Mouse (Mus musculus) forebrain, embryonic 11.5 days (tissue): ENCODE results near the gene Inpp5k. TPM values are rescaled to one million over a fixed set of nuclear protein-coding genes. Genes with fewer than 3 reads are reported as not detected.
A peak's percentile ranks its signal among the peaks of the same experiment; 100 is the strongest.

Experiments
- ATAC-seq: fragments of 200-750 bp; cut with Nextera tagmentation; replicated peaks from 2 replicates; pipeline ENCODE4 v1.8.0; 2017; ENCODE audit warnings: moderate TSS enrichment; ENCODE audit not compliant: low FRiP score
- DNase-seq: peaks from one replicate; pipeline ENCODE4 v3.0.0-alpha.2; 2017; ENCODE audit warnings: low spot score
- H3K27ac ChIP-seq: fragments of 300-500 bp; sonication (generic); 2 replicates; pipeline ENCODE4 v1.5.1; 2014; ENCODE audit warnings: low read depth, low read length
- H3K27me3 ChIP-seq: fragments of 300-500 bp; sonication (generic); 2 replicates; pipeline ENCODE4 v1.6.1; 2014; ENCODE audit warnings: mild to moderate bottlenecking, low read length, mixed read lengths; ENCODE audit not compliant: control insufficient read depth, insufficient read depth
- H3K36me3 ChIP-seq: fragments of 300-500 bp; sonication (generic); 2 replicates; pipeline ENCODE4 v1.6.1; 2014; ENCODE audit warnings: mild to moderate bottlenecking, low read length, moderate library complexity, mixed read lengths; ENCODE audit not compliant: control insufficient read depth, insufficient read depth
- H3K4me1 ChIP-seq: fragments of 300-500 bp; sonication (generic); replicated peaks from 2 replicates; pipeline ENCODE4 v1.6.1; 2014; ENCODE audit warnings: low read length, mixed read lengths; ENCODE audit not compliant: control insufficient read depth, insufficient read depth
- H3K4me2 ChIP-seq: fragments of 300-500 bp; sonication (generic); 2 replicates; pipeline ENCODE4 v1.6.1; 2014; ENCODE audit warnings: low read depth, mild to moderate bottlenecking, low read length, moderate library complexity, mixed read lengths; ENCODE audit not compliant: severe bottlenecking
- H3K4me3 ChIP-seq: fragments of 300-500 bp; sonication (generic); 2 replicates; pipeline ENCODE4 v1.5.1; 2014; ENCODE audit warnings: low read depth, low read length
- H3K9ac ChIP-seq: fragments of 300-500 bp; sonication (generic); 2 replicates; pipeline ENCODE4 v1.6.1; 2014; ENCODE audit warnings: low read length
- H3K9me3 ChIP-seq: fragments of 300-500 bp; sonication (generic); 2 replicates; pipeline ENCODE4 v1.6.1; 2016; ENCODE audit warnings: low read length, mixed read lengths; ENCODE audit not compliant: control insufficient read depth
- WGBS: fragments of 180-500 bp; shearing (Covaris S2); extraction: QIAGEN DNeasy Blood & Tissue Kit; methylation state at CpG from one replicate; pipeline ENCODE4 v1.1.7; 2014; 5-methylcytosine and 5-hydroxymethylcytosine counted together
- polyA plus RNA-seq: library from polyadenylated mRNA; unstranded; fragments of >200 nt; fragmentation: Nextera tagmentation; extraction: Ambion mirVana; gene quantifications from 2 replicates; pipeline ENCODE4 v1.2.1, GENCODE M21; 2014

The Inpp5k gene
- polyA plus RNA-seq, 1 experiment from 2014 or later, result 20.8 TPM

DNA sequence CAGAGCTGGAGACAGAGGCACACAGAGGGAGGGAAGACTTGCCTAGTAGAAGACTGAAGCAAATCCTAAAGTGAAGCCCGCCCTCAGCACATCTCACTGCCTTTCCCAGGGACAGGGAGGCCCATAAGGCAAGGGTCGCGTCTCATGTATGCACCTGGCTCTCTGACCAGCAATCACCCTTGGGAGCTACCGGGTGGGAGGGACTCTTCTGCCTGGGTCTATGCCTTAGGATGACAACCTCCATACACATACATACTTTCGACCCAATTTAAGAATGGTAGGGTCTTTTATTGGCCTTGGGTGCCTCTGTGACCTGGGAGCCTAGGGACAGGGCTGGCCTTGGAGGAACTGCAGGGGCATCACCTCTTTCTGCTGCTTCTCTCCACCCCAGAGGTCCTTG, 42.6 kb downstream of the Inpp5k start:
- DNase-seq (no peak), ATAC-seq (no peak)
- WGBS, result 88% methylated on average over 4 of the region's 5 CpGs
- H3K9me3 ChIP-seq, result no peaks in the 10 kb centered on the region
- no peak overlapping the region for H3K4me3 ChIP-seq
- H3K4me1 ChIP-seq, result no peaks in the 10 kb centered on the region
- H3K4me2 ChIP-seq, result no peak overlapping the region
- no peaks in the 10 kb centered on the region for H3K36me3 ChIP-seq
- no peak overlapping the region for H3K27ac ChIP-seq
- no peak overlapping the region for H3K9ac ChIP-seq
- H3K27me3 ChIP-seq, result no peaks in the 10 kb centered on the region

DNA sequence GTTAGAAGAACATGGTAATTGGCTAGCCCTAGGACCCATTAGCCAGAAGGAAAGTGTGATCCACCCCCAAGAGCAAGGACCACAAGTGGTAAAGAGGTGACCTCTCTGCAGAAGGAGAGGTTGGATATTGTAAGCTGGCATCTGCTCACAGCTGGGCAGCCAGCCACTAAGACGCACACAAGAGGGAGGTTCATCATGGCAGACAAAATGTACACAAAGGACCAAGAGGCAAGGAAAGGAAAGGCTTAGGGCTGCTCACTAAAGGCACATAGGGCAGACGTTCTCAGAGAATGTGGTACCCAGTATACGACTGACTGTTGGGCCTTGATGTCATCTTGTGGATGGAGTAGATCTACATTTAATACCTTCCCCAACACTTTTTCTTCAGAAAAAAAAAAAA, 44.1 kb downstream of the Inpp5k start:
- 88% methylated on average over 3 of the region's 3 CpGs for WGBS
- Histone ChIP-seq H3K27me3 (no peaks in the 10 kb centered on the region), H3K9ac (no peak overlapping the region), H3K9me3 (no peaks in the 10 kb centered on the region), H3K4me3 (no peak overlapping the region), H3K27ac (no peak overlapping the region), H3K4me2 (no peak overlapping the region), H3K4me1 (no peaks in the 10 kb centered on the region), H3K36me3 (no peaks in the 10 kb centered on the region)
- ATAC-seq (no peak), DNase-seq (no peak)

DNA sequence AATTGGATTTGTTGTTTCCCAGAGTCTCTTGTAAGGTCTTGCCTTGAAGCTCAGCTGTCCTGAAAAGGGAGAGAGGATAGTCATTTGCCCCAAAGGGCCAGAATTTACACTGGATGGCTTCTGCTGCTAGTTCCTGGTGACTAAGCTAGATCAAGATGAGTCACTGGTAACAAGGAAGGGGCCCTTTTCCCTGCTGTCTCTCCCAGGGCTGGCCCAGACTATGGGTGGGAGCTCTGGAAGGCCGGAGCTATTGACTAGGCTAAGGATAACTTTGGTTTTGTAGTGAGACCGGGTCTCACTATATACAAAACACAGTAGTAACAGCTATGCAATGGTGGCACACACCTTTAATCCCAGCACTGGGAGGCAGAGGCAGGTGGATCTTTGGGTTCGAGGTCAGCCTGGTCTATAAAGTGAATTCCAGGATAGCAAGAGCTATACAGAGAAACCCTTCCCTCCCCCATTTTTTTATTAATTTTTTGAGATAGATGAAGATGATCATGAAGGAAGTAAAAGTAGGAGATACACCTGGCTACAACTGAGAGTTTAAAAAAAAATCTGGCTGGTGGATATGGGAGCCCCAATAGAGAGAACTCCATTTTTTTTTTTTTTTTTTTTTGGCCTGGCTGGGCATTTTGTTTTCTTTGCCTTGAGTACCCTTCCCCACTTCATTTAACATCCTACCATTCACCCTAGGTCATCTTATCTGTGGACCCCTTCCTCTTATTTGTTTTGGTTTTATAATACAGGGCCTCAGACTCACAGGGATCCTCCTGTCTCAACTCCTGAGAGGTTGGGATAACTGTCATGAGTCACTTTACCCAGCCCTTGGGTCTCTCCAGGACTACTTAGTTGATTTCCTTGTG, 47.3 kb downstream of the Inpp5k start:
- peaks cover 3% of the 10 kb centered on the region; the same call in 1 of the 2 replicates for H3K36me3 ChIP-seq
- H3K27me3 ChIP-seq, result no peaks in the 10 kb centered on the region
- ATAC-seq, result no peak
- H3K27ac ChIP-seq, result no peak overlapping the region
- WGBS, result 96% methylated on average over 3 of the region's 3 CpGs
- H3K9me3 ChIP-seq, result no peaks in the 10 kb centered on the region
- peaks cover 4% of the 10 kb centered on the region; the same call in 1 of the 2 replicates for H3K4me1 ChIP-seq
- H3K4me3 ChIP-seq, result peak overlapping the region; percentile 98
- no peak for DNase-seq
- no peak overlapping the region; the same call in 1 of the 2 replicates for H3K9ac ChIP-seq
- H3K4me2 ChIP-seq, result peak overlapping the region; percentile 59

DNA sequence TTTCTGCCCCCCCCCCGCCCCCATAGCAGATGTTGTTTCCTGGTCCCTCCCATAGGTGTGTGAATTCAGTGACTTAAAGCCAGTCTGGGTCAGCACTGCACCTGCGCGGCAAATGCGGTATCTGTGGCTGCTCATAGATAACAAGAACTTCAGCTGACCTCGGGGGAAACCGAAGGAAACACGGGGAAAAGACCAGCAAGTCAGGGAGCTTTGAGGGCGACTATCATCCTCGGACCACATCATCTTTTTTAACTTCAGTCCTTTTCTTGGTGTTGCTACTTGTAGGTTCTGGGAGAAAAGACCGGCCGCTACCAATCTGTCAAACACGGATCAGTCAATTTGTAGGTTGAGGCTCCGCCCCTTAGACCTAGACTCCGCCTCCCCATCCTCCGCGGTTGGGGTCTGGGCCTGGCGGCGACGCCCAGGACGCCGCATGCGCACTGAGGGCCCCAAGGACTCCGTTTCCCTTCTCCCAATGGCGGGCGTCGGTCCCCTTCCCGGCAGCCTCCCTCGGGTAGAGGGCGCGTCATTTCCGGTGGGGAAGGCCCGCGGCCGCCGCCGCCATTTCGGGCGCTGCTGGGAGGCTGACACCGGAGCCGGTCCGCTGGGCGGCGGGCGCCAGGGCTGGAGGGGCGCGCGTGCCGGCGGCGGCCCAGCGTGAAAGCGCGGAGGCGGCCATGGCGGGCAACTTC, 48.1 kb downstream of the Inpp5k start, which contains the start of gene Crk:
Crk (plus strand) TSS at position 513 of the 692 bp plus-strand sequence.
- peak; percentile 99 for DNase-seq
- Histone ChIP-seq H3K4me2 (peak within 1 kb of the TSS; percentile 83), H3K9ac (peak within 1 kb of the TSS; percentile 93), H3K27me3 (no peaks in the 10 kb centered on the region), H3K27ac (peak within 1 kb of the TSS; percentile 78), H3K9me3 (no peaks in the 10 kb centered on the region), H3K4me3 (peak within 1 kb of the TSS; percentile 98), H3K4me1 (peaks cover 4% of the 10 kb centered on the region; the same call in 1 of the 2 replicates), H3K36me3 (peaks cover 3% of the 10 kb centered on the region; the same call in 1 of the 2 replicates)
- ATAC-seq, result peak; percentile 97
- under 1% methylated on average over 55 of the region's 55 CpGs for WGBS

DNA sequence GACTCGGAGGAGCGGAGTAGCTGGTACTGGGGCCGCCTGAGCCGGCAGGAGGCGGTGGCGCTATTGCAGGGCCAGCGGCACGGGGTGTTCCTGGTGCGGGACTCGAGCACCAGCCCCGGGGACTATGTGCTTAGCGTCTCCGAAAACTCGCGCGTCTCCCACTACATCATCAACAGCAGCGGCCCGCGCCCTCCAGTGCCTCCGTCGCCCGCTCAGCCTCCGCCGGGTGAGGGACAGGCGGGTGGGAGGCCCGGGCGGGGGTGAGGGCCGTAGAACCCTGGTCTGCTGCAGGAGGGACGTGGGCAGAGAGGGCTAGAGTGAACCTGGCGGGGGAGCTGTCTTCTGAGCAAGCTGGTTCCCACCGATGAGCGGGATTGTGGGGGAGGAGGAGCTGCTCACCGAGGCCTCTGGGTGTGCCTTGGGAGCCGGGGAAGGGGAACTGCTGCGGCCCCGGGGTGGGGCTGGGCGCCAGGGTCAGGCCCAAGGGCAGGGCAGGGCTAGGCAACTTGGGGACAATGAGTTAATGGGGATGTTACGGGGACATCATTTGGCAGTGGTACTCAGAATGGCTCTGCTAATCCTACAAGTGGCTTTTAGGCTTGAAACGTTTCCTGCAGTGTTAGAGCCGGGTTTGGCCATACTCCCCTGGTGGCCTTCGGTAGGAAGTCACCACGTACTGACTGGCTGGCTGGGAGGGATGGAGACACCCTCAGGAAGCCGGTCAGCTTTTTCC, 48.8 kb downstream of the Inpp5k start:
- Histone ChIP-seq H3K4me2 (peak overlapping the region; percentile 83), H3K4me1 (peaks cover 4% of the 10 kb centered on the region; the same call in 1 of the 2 replicates), H3K9ac (peak overlapping the region; percentile 93), H3K4me3 (peak overlapping the region; percentile 98), H3K27ac (peak overlapping the region; percentile 78), H3K27me3 (no peaks in the 10 kb centered on the region), H3K36me3 (peaks cover 3% of the 10 kb centered on the region; the same call in 1 of the 2 replicates), H3K9me3 (no peaks in the 10 kb centered on the region)
- peak; percentile 63 for DNase-seq
- peak; percentile 80 for ATAC-seq
- WGBS, result under 1% methylated on average over 43 of the region's 43 CpGs

DNA sequence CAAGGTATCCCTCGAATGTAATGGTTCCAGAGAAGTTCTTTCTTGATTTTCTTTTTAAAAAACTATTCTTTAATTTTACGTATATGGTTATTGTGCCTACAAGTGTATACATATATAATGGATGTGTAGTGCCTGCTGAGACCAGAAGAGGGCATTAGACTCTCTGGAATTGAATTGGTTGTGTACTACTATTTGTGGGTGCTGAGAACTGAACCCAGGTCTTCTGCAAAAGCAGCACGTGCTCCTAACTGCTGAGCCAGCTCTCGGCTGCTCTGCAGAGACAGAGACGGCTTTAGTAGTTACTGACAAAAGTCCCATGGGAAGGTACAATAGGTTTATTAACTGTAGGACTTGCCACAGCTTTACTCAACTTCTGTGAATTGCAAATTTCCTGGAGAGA, 53.7 kb downstream of the Inpp5k start:
- WGBS, result 95% methylated on average over 5 of the region's 5 CpGs

DNA sequence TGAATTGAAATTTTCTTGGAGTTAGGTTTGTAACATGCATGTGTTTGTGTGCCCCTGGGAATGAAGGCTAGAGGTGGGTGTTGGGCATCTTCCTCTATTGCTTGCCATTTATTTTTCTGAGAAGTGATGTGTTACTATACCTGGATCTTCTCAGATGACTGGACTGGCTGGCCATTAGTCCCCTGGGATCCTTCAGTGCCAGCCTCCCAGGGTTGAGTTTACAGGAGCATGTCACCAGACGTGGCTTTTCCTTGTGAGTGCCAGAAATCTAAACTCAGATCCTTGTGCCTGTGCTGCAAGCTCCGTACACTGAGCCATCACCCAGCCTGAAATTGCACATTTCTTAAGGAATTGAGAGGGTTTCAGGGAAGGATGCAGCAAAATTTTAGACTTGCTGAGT, 54.2 kb downstream of the Inpp5k start:
- peaks cover 3% of the 10 kb centered on the region; the same call in 1 of the 2 replicates for H3K36me3 ChIP-seq

More for the DNA sequence above, 53.7 kb downstream of the Inpp5k start:
- Histone ChIP-seq H3K9me3 (no peaks in the 10 kb centered on the region), H3K27ac (no peak overlapping the region), H3K27me3 (no peaks in the 10 kb centered on the region), H3K4me1 (peaks cover 4% of the 10 kb centered on the region; the same call in 1 of the 2 replicates), H3K9ac (no peak overlapping the region), H3K4me2 (no peak overlapping the region), H3K36me3 (peaks cover 3% of the 10 kb centered on the region; the same call in 1 of the 2 replicates), H3K4me3 (no peak overlapping the region)
- ATAC-seq (no peak), DNase-seq (no peak)

More for the DNA sequence above, 54.2 kb downstream of the Inpp5k start:
- no peak overlapping the region for H3K4me3 ChIP-seq
- H3K27me3 ChIP-seq, result no peaks in the 10 kb centered on the region
- no peak for ATAC-seq
- H3K4me1 ChIP-seq, result peaks cover 4% of the 10 kb centered on the region; the same call in 1 of the 2 replicates
- H3K4me2 ChIP-seq, result no peak overlapping the region
- H3K27ac ChIP-seq, result no peak overlapping the region
- 88% methylated on average over 2 of the region's 2 CpGs for WGBS
- no peak overlapping the region for H3K9ac ChIP-seq
- no peak for DNase-seq
- H3K9me3 ChIP-seq, result no peaks in the 10 kb centered on the region
